Mouse (Mus musculus): ENCODE data around the gene Gfpt2. TPM values are rescaled to one million over a fixed set of nuclear protein-coding genes. Genes with fewer than 3 reads are reported as not detected.
A peak's percentile ranks its signal among the peaks of the same experiment; 100 is the strongest.

Gfpt2 gene
- polyA plus RNA-seq, 1 experiment = 12.5 TPM

DNA sequence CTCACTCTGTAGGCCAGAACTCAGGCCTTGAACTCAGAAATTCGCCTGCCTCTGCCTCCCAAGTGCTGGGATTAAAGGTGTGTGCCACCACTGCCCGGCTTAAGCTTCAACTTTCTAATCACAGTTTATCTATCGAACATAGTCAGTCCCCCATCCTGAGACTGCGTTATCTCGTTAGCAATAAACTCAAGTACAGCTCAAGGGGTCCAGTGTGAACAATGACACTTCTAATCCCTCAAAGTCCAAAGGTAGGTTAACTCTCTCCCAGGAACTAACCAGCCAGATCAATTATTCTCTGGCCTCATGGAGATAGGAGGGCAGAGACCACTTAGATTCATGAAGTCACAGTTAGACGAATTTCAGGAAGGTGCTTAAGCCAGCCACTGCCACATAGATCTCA lies 40.3 kb downstream of the Gfpt2 start:
- DNase-seq (ENCODE audit: extremely low spot score in 1 of 2, low spot score in 1 of 2) = no peak

GRCm38 (mm10) chr11:49835257-49835956 lies 41.4 kb downstream of the Gfpt2 start:
- DNase-seq (ENCODE audit: extremely low spot score in 1 of 2, low spot score in 1 of 2) = no peak

DNA sequence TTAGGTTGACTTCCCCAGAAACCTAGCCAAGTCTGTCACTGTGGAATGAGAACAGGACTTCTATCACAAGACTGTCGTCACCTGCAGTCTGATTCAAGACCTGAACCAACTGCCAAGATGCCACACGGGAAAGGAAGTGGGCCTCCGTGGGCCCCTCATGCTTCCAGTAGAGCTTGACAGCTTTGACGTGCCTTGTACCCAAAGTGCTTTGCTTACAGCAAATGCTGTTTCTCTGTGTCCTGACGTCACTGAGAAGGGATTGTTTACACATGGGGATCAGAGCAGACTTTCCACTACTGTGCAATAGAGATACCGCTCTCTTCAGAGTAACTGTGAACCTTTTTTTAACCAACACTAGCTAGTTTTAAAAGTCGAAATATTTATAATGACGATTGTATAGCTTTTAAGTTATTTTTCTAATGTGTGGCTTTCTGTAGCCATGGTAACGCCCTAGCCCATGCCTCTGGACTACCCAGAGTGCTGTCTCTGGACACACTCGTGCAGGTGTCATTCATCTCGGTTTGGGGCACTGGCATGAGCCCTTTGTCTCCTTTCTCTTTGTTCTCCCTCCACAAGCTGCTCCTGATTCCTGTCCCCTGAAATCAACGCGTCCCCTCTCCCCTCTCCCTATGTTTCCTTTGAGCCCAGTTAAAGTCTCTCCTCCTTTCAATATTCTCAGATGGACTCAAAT lies 43.9 kb downstream of the Gfpt2 start:
- DNase-seq (ENCODE audit: extremely low spot score in 1 of 2, low spot score in 1 of 2) = no peak

DNA sequence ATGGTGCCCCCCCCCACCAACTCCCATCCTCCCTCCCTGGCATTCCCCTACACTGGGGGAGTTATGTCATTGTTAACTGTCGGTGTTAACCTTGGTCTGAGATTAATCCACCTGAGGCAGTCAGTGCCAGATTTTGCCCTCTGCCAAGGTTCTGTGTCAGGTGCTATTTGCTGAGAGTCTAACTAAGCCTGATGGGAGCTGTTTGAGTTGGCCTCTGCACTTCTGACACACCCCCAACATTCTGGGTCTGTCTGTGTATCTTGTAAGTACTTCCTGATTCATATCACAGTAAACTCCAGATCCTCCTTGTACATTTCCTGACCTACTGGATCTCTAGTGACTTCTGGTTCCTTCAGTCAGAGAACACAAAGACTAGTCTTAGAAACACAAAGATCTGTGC lies 46.7 kb downstream of the Gfpt2 start:
- no peak for DNase-seq (ENCODE audit: extremely low spot score in 1 of 2, low spot score in 1 of 2)

GRCm38 (mm10) chr11:49841886-49842285 lies 47.9 kb downstream of the Gfpt2 start:
- DNase-seq (ENCODE audit: extremely low spot score in 1 of 2, low spot score in 1 of 2) = no peak

DNA sequence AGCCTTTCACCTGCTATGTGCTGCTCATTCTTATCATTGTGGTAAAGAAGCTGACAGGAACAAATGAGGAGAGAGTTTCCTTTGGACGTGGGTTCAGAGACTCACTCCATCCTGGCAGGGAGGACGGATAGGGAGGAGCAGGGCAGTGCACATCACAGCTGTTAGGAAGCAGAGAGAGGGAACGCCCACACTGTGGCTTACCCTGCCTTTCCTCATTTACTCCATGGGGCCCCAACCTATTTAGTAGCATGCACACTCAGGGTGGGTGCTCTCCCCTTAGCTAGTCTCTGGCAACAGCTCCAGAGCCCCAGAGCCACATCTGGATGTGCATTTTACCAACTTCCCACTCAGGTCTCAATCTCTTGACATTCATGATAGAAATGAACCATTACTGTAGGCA lies 48.7 kb downstream of the Gfpt2 start:
- DNase-seq (ENCODE audit: extremely low spot score in 1 of 2, low spot score in 1 of 2) = no peak

- no peak for DNase-seq (ENCODE audit: extremely low spot score in 1 of 2, low spot score in 1 of 2)
These were observed 50.3 kb downstream of the Gfpt2 start for GRCm38 (mm10) chr11:49844311-49844710.

DNA sequence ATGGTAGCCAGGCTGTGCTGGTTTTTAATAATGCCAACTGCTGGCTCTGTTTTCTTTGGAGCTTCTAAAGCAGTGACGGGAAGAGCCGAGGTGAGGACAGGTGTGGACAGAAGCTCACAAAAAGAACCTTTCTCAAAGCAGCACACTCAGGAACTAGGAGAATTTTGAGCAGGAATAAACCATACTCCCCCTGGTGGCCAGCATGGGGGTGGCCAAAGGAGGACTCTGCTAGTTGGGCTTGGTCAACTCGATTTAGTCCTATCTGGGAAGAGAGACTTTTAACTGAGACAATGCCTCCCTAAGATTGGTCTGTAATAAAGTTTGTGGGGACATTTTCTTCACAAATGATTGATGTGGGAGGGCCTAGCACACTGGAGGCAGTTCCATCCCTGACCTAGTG lies 51.0 kb downstream of the Gfpt2 start:
- DNase-seq (ENCODE audit: extremely low spot score in 1 of 2, low spot score in 1 of 2) = peak in 1 of 2 experiments; percentile 81

- DNase-seq (ENCODE audit: extremely low spot score in 1 of 2, low spot score in 1 of 2) = no peak
These were observed 52.0 kb downstream of the Gfpt2 start for GRCm38 (mm10) chr11:49845958-49846357.

DNA sequence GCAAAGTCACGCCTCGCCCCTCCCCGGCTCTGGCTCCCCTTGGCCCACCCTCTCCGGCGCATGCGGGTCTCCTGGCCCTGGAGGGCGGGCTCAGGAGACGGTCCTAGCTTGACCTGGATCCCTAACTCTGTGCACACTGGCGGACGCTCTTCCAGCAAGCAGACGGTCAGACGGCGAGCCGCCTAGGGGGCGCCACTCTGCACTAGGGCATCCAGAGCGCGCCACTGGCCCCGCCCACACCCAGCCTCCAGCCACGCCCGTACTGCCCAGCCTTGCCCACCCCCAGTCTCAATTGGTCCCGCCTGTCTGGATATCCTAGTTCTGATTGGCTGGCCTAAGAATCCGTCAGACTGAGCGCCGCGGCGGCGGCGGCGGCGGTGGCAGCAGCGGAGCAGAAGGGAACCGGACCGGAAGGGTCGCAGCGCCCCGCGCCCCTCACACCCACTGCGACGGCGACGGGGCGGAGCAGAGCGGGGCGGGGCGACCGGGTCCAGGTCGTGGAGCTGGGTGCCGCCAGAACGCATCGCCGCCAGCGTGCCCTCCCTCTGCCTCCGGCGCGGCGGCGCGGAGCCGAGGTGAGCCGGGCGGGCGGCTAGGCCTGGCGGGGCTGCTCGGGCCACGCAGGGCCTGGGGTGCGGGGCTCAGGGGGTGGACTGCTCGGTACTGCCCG lies 52.6 kb downstream of the Gfpt2 start, which contains the start of gene Mapk9:
Gene Mapk9, plus strand, starts transcription at position 351 of the 670 bp plus-strand sequence.
- peak; percentile 97 to 99 for DNase-seq (ENCODE audit: extremely low spot score in 1 of 2, low spot score in 1 of 2)

DNA sequence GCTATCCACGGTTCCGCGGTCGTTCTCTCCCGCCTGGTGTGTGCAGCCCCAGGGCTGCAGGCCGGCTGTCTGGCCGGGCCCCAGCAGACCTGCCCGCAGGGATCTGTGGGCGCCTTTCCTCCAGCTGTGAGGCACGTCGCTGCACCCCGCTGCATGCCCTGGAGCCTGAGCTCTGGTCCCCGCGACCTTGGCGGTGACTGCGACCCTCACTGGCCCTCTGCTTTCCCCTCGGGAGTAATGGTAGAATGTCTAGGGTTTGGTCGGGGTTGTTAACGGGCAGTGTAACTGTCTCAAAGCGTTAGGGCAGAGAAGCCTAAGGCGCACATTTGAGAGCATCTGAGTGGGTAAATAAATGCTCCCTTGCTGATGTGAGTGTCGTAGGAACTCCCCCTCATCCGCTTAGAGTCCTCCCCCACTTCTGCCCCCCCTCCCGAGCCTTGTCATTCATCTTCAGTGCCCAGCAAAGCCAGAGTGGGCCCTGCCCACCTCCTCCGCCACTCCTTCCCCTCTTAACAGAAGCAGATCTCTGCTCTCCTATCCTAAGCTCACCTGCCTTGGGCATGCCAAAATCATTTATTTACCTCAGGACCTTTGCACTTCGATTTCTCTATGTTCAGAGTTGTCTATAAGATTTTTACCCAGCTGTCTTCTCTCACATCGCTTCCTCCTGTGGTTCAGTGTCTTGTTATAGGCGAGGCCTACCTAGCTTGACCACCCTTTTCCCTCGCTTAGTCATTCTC lies 53.3 kb downstream of the Gfpt2 start:
- DNase-seq (ENCODE audit: extremely low spot score in 1 of 2, low spot score in 1 of 2) = peak in 1 of 2 experiments; percentile 25

DNA sequence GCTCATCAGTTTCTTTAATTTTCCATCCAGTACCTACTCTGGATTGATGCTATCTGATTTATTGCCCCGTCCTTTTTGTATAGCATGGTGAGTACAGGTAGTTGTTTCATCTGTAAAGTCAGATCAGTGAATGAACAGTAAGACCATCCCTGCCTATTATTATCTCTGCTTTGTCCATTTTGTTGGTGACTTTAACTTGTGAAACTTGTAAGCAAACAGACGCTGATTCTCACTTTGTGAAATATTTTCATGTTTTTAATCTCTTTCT lies 53.8 kb downstream of the Gfpt2 start:
- DNase-seq (ENCODE audit: extremely low spot score in 1 of 2, low spot score in 1 of 2) = no peak

- peak in 1 of 2 experiments; percentile 17 for DNase-seq (ENCODE audit: extremely low spot score in 1 of 2, low spot score in 1 of 2)
These were observed 54.3 kb downstream of the Gfpt2 start for GRCm38 (mm10) chr11:49848080-49848815.

GRCm38 (mm10) chr11:49850331-49850730 lies 56.4 kb downstream of the Gfpt2 start:
- no peak for DNase-seq (ENCODE audit: extremely low spot score in 1 of 2, low spot score in 1 of 2)

DNA sequence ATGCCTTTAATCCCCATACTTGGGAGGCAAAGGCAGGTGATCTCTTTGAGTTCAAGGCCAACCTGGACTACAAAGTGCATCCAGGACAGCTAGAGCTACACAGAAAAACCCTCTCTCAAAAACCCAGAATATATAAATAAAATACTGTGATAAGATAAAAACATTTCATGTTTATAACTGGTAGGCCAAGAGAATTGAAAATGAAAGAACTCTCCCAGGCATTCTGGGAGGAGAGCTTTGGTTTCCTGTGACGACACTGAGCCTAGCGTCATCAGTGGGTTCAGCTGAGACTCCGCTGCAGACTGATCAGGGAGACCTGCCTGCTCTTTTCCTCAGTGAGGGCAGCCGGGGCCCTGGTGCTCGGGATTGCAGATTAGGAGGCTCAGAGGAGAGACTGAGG lies 61.2 kb downstream of the Gfpt2 start:
- DNase-seq (ENCODE audit: extremely low spot score in 1 of 2, low spot score in 1 of 2) = no peak

DNA sequence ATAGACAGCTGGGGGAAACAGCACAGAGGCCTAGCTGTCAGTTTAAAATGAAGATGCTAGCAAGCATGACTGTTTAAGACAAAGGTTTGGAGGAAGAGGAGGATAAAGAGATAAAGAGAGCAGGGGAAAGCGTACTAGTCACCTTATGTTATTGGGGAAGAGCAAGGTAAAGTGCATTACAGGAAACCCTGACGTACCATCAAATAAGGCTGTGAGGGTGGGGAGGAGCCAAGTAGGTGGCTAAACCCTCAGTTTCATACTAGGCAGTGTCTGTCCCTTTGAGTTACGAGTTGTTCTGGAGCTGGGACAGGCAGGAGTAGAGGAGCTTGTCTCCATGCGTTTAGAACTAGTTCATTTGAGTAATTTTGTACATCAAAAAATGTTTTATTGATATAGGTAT lies 67.2 kb downstream of the Gfpt2 start:
- no peak for DNase-seq (ENCODE audit: extremely low spot score in 1 of 2, low spot score in 1 of 2)

GRCm38 (mm10) chr11:49863926-49864325 lies 69.9 kb downstream of the Gfpt2 start:
- DNase-seq (ENCODE audit: extremely low spot score in 1 of 2, low spot score in 1 of 2) = no peak

DNA sequence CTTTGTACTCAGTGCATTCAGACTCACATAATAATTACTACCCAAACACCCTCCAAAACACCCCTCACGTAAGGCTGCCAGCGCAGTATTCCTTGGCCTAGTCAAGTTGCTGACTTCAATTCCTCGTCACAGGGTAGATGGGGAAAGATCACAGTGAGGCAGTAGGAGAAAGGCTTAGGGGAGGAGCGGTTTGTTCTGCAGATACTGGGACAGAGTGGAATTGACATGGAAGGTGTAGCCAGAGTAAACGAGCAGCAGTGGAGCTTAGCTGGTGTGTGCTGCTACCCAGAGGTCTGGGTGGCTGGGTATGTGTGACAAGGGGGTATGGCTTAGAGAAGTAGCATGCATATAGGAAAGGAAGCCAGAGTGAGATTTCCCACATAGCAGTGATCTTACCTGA lies 73.3 kb downstream of the Gfpt2 start:
- DNase-seq (ENCODE audit: extremely low spot score in 1 of 2, low spot score in 1 of 2) = no peak

GRCm38 (mm10) chr11:49869762-49870161 lies 75.8 kb downstream of the Gfpt2 start:
- DNase-seq (ENCODE audit: extremely low spot score in 1 of 2, low spot score in 1 of 2) = peak in 1 of 2 experiments; percentile 75

GRCm38 (mm10) chr11:49871914-49872313 lies 77.9 kb downstream of the Gfpt2 start:
- peak in 1 of 2 experiments; percentile 70 for DNase-seq (ENCODE audit: extremely low spot score in 1 of 2, low spot score in 1 of 2)
